Mouse (Mus musculus) right cerebral cortex, adult 18-20 months (tissue): Measurements from ENCODE around the gene Spag9.

Experiments used
- DNase-seq: peaks from one replicate; pipeline ENCODE4 v3.0.0; 2022; ENCODE audit warnings: mixed read lengths

Gene Spag9

DNA sequence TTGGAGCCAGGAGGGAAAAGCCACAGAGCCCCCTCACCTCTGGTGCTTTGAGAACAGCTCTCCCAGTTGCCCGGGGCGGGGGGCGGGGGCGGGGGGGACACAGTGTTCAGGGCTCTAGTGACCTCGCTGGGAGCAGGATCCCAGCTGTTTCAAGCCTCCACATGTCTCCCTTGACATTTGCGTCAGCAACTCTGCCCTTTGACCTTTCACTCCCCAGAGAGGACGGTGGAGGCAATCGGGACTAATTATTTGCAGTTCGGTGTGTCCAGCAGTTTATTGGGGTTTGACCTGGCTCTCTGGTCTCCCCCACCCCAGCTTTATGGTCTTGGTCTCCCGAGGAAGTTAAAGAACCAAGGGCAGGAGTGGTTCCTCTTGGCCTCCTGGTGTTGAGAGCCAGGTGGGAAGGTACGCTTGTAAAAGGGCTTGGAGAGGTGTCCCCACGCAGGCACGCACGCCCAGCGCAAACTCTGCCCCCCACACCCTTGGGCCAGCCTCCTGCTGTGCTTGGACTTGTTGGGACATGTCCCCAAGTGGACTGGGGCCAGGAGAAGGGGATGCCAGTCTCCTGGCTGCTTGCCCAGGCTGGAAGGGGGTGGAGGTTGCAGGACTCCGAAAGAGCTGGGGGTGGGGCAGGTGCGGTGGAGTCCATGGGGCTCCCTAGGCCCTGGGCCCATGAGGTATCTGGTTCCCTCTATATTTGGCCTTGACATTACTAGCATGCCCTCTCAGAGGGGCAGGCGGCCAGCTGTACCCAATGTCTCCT, 138.4 kb downstream of the Spag9 start:
- peak; percentile 44 for DNase-seq

DNA sequence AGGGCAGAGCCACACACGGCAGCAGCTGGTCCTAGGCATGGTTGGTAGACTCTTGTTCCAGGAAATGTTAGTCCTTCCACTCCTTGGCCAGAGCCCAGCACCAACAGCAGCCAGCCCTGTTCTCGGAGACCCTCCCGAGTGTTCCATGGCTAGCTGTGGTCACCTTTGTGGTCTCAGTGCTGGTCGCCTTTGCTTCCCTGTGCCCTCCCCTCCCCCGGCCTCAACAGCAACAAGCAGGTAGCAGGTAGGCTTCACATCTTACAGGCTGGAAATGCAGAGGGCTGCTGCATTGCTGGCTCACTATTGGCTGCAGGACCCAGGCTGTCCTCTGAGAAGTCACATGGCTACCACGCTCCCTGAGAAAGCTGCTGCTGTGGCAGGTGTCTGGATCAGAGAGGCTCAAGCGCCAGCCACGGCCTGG, 139.7 kb downstream of the Spag9 start:
- DNase-seq = no peak

DNA sequence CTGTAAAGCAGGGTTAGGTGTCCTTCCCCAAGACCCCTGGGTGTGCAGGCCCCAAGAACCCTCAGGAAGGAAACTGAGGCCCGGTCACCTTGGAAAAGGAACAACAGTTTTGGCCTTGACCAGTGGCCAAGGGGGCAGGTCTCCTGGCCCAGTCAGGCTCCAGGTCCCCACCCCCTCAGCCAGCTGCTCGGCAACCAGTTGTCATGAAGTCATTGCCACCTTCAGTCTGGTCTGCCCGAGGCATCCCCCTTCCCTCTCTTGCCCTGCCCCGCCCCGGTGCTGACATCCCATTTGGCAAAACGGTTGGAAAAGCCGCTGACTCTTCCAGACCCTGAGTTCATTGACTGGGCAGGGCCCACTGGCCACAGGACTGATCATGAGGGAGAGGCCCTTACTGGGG, 140.8 kb downstream of the Spag9 start:
- no peak for DNase-seq

DNA sequence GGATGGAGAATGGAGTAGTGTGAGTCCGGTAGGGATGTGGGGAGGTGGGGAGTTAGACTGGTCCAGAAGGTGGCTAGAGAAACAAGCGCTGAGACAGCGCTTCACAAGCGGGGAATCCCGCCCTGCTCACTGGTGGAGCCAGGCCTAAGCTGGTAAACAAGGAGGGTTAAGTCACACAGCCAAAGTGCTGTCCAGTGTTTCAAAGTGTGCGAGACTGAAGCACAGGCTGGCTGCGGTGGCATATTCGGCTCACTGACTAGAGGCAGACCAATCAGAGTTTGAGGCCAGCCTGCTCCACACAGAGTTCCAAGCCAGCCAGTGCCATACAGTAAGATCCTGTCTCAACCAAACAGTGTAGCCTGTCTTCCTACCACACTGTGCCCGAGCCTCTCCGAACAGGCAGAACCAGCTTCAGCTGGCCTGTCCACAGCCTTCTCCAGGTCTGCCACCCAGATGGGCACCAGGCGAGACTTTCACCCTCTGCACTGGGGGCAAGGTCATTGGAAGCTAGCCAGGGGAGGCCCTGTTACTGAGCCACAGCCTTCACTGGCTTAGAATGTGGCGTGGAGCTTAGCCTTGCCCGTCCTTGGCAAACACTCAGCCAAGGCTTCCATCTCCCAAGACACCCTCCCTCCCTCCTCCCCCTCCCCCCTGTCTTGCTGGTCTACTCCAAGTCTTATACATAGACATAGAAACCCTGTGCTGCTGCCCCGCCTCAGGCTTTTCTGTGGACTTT, 141.6 kb downstream of the Spag9 start:
- no peak for DNase-seq

DNA sequence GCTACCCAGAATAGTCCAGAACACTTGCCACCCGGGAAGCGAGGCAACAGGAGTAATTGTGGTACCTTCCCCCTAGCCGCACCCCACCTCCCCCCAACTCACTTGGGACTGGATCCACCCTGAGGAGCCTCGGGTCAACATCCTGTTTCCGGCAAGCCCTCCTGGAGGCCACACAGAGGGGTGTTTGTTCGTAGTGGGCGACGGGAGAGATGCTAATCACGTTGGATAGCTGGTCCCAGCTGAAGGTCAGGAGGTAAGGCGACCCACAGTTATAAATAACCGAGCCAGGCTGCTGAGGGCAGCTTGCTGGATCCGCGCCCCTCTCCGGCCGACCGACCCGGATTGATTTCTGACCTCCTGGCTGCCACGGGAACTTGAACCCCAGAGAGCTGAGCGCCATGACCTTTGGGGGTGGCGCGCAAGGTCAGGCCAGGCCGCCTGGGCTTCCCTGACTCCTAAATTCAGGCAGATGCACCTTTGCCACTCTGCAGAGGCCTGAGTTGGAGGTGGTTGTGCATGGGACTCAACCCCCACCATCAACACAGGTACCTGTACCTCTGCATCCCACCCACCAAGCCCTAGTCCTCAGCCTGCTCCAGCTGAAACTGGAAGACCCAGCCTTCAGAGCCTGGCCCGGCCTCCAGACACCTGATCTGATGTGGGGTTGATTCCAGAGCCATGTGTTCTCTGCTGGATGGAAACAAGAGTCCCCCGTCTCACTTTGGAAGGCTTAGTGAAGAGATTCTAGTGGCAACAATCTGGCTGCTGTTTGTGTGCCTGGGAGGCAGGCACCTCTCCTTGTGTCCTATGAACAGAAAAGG, 142.7 kb downstream of the Spag9 start:
- no peak for DNase-seq

DNA sequence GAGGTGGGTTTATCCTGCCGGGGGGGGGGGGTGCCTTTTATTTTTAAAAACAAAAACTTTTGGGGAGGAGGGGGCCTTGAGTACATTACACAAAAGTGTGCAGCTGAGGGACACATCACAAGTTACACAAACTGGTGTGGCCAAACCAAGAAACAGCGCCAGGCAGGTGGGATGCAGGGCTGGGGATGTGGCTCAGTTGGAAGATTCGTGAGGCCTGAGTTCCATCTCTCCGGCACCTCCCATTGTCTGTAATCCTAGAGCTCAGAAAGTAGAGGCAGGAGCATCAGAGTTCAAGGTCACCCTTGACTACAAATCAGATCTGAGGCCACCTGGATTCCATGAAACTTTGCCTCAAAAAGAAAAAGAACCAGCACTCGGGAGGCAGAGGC, 143.3 kb downstream of the Spag9 start:
- DNase-seq = no peak

DNA sequence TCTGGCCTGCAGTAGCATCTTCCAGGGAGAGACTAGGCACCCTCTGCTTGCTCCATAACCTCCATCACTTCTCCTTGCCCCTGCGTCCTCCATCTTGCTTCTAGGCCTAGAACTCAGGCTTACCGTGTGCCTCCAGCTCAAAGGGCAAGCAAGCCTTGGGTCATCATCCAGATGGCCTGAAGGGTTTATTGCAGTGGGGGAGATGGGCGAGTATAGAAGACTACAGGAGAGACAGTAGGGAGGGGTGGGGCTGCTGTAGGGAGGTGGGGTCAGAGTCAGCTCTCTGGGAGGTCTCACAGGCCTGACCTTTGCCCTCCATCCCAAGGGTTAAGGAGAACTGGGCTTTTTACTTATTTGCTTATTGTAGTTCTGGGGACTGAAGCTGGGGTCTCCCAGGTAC, 144.6 kb downstream of the Spag9 start:
- DNase-seq = no peak

DNA sequence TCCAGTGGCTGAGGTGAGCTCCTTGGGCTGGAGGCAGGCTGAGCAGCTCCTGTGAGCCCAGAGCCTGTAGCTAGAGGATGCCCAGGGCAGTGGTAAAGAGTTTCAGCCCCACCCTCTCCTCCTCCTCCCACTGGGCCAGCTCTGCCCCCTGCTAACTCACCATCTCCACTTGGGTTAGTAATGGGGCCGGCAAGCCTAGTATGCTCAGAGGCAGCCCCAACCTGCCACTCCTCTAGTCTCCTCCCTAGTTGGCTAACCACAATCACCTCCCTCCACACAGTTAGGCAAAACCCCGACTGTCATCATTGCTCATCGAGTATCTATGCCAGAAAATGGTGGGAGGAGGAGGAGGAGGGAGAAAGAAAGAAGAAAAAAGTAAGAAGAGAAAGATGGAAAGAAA, 145.7 kb downstream of the Spag9 start:
- no peak for DNase-seq

DNA sequence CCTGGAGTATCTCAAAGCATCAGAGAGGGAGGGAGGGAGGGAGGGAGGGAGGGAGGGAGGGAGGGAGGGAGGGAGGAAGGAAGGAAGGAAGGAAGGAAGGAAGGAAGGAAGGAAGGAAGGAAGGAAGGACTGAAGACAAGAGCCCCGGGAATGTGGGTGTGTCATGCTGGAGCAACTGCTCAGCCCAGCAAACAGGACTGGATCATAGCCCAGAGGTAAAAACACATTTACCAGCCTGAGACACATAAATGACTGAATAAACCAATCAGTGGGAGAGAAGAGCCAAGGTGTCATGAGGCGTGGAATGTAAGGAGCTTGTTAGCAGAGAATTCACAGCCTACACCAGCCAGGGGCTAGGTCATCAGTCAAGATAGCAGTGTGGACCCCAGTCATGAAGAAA, 147.4 kb downstream of the Spag9 start:
- no peak for DNase-seq

DNA sequence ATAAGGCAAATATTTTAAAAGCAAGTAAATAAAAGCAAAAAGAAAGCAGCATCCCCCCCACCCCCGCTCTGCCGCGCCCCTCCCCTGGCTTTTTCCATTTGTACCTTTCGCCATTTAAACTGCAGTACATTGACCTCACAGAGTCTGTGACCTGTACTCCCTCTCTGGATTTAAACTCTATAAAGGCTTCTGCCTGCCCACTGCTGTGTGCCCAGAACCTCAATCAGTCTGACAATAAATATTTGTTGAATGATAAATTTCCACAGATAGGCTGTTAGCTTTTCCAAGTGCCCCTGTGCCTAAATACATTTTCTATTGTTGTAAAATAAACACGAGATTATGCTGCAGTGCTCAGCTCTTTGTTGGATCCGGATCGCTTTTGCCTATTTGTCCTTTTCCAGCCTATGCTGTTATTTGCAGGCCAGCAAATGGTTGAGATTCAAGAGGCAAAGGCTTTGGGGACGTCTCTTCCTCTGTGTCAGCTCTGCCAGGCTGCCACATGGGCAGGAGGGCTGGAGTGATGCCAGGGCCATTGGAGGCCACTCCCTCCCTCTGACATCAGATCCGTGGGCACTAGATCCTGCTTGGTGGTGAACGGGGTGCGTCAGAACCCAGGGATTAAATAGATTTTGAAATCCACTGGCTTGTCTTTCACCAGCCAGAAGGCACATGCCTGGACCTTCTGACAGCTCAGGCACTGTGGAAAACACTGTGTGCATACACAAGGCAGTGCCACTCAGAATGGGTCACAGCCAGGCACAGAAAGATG, 149.1 kb downstream of the Spag9 start:
- DNase-seq = peak; percentile 92

DNA sequence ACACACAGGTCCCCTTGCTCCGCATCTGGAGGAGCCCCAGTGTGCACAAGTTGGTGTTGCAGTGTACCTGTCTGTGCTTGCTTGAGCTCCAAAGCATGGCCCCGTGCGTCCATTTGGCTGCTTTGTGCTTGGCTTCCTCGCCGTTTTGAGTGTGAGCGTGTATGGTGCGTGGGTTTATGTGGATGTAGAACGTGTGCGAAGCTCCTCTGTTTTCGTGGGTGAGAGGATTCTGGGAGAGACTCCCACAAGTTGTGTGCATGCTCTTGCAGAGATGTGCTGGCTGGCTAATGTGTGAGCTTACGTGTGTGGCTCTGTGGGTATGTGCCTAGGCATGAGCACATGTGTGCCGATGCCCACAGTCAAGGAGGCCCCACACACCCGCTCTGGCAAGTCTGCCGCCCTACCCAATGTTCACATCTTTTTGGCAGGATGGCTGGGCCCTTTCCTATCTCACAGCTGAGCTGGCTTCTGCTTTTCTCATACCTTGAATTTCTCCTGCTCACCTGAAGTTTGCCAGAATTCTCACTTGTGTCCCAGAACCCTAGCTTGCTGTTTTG, 150.2 kb downstream of the Spag9 start:
- DNase-seq = peak; percentile 67

DNA sequence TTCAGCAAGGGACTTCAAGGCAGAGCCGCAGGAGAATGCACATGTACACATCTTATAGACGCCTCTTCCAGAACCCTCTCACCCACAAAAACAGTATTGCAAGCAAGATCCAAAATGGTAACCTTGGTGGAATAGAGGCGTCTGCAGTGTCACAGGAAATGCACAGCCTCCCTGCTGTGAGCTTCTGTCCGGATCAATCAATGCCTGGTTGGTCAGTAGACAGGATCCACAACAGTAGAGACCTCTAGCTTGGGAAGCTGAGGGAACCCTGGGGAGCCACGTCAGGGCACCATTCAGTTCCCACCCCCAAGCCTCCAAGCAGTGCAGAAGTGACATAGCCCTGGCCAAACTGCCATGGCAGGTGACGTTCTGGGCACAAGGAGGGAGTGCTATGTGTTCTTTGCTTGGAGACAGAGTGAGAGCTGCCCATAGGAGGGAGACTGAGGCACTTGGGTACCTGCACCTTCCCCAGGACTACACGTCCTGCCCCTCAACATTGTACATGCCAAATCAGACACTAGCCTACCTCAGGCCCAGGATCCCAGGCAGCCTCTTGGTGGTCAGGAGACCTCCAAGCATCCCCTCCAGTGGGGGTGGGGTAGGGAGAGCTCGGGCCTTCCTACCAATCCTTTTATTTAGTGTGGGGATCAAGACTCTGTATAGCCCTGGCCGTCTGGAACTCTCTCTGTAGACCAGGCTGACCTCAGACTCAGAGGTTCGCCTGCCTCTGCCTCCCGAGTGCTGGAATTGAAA, 151.0 kb downstream of the Spag9 start:
- no peak for DNase-seq

DNA sequence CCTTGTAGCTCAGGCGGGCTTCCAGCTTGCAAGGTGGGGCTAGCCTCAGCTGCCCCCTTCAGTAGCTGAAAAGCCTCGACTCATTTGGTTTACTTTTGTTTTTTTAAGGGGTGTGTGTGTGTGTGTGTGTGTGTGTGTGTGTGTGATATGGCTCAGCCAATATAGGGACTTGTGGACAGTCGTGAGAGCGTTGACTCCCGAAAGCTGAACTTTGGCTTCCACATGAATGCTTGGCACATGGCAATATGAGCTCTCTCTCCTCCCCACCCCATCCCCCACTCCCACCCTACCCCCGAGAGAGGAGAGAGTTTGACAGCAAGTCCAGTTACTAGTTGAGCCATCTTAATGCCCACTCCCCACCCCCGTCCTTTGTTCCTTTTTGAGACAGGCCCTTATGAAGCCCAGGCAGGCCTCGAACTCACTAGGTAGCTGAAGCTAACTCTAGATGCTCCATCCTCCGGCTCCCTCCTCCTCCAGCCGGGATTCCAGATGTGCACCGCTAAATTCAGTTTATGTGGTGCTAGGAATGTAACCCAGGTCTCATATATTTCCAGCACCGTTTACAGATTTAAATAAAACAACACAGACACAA, 152.3 kb downstream of the Spag9 start:
- no peak for DNase-seq

DNA sequence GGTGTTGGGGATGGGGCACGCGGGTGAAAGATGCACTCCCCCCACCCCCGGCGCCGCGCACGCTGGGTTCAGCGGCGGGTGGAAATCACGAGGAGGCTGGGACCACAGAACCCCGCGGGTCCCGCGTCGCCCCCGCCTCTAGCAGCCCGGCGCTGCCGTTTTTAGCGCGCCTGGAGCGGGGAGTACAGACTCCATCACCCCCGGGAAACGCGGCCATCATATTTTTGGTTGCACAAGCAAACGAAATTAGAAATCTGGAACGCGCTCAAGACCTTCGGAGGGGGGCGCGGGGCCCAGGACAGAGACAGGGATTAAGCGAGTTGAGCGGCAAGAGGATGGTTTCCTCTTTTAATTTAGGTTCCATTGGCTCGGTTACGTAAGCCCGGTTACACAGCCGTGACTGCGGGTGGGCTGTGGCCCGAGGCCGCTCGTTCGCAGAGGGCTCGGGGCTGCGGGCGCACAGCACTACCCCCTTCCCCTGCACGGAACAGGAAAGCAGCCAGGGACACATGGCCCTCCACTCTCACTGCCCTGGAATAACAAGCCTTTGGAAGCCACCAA, 153.1 kb downstream of the Spag9 start:
- DNase-seq = peak; percentile 83

DNA sequence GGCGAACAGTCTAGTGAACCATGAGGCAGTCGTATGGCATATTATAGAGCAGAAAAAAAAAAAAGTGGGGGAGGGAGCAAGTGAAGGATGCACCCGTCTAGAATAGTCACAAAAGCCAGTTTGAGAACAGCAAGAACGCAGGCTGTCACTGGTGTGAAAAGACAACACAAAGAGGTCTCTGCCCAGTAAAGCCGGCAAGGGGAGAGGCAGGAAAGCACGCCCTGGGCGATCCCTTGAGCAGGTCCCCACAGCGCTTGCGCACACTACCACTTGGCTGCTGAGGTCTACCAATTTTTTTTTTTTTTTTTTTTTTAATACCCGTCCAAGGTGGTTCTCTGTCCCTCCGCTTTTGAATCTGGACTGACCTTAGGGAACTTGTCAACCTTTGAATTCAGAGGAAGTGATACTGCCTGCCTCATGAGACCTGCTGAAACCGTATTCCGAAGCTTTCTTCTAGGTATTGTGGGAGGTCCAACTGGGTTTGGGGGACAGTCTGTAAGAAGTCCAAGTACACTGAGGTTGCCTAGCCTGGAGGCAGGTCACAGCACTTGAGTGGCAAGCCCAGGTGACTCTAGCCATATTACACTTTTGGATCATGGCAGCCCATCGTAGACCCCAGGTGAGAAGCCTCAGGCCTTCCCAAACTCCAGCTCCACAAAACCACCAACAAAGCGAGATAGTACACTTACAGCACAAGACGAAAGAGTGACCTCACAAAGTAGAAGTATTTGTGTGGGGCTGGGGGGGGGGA, 153.8 kb downstream of the Spag9 start:
- DNase-seq = peak; percentile 42

DNA sequence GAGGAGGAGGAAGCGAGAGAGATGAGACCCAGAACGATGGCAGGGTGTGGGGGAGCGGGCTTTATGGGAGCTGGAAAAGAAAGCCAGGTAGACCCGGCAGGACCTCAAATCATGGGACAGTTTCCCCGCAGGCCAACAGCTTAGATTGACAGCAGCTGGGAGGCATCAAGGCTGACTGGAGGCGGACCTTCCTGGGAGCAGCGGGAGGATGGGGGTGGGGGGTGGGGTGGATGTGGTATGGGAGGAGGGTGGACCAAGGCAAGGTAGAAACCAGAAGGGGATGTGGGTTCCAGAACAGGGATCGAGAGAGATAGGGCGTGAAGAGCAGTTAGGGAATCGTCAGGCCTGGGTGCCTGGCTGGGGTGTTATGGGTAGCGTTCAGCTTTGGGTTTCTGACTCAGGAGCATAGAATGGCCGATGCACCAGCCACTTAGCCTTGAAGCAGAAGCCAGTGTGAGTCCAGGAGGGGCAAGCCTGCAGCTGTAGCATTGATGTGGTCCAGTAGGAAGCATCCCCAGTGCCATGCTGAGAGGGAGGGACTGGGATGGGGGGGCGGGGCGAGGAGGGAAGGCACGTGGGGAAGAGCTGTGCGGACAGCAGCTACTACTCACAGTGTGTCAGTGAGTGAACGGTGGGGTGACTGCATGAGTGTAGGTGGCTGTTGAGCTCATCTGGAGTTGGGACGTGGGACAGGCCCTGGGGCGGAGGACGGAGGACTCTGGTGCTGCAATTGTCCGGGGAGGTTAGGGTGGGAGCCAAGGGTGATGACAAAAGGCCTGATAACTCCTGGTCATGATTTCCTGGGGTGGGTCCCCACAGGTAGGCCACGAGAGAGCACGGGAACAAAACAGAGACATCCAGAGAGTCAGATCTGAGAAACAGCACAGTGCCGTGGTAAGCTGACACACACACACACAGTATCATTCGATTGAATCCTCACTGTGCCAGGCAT, 154.9 kb downstream of the Spag9 start:
- no peak for DNase-seq

DNA sequence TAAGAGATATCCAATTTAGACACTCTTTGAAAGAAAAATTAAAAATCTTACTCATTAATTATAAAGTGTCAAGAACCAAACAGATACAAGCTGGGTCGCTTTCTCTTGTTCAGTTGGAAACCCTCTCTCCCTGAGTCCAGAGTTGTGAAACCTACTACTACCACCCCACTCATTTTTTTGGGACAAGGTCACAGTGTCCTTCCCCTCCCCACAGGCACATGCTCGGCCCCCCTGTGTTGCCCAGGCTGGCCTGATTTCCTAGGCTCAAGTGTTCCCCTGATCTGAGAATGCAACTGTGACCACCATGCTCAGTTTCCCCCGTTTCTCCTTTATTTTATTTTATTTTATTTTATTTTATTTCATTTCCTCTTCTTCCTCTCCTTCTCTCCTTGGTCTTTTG, 158.3 kb downstream of the Spag9 start:
- DNase-seq = no peak

DNA sequence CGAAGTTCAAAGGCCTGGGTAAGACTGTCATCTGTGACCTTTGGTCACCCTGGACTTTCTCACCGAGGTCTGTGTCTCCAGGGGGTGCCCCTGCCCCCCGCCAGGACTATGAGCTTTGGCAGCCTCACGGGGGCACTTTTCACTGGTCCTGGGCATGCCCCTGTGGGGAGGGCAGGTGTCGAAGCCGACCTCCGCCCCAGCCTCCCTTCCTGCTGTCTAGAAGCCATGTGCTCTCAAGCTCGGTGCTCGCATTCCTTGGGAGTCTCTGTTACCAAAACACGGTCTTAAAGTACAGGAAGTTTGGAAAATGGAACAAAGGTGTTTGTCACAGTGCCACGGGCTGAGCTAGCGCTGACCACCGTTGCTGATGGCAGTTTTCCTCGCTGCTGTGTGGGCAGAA, 162.6 kb downstream of the Spag9 start:
- DNase-seq = no peak
